15 mouse cellular contexts compared by ENCODE assay signal in genomic region chr1:60979843-60980235, GRCm38 (mm10). TPM values are rescaled to one million over a fixed set of nuclear protein-coding genes. Genes with fewer than 3 reads are reported as not detected.
"Had no signal": no experiment of that assay in that cellular context is flagged by ENCODE, and none has a peak within 500 bp of the region (broad histone marks: within the 10 kb centered on the region; RNA-seq: fewer than 3 reads in every experiment).

No protein-coding gene starts in this region.

- H3K4me2 ChIP-seq: neural tube, embryonic 13.5 days; neural tube, embryonic 15.5 days; stomach, embryonic 15.5 days had no signal

- H3K4me1 ChIP-seq: neural tube, embryonic 15.5 days; stomach, embryonic 15.5 days had no signal

- H3K4me3 ChIP-seq: neural tube, embryonic 13.5 days; neural tube, embryonic 15.5 days; stomach, embryonic 15.5 days had no signal

- H3K9me3 ChIP-seq: neural tube, embryonic 13.5 days; neural tube, embryonic 15.5 days; stomach, embryonic 15.5 days had no signal

- DNase-seq: right cerebral cortex, adult 18-20 months; right cerebral cortex, postnatal 14 days; right cerebral cortex, postnatal 25 days; right cerebral cortex, postnatal 4 days; spleen, adult 18-20 months; thymus, adult 18-20 months; thymus, adult 2 months; thymus, postnatal 14 days; thymus, postnatal 25 days; thymus, postnatal 36 days; thymus, postnatal 4 days had no signal

- H3K36me3 ChIP-seq: neural tube, embryonic 13.5 days; neural tube, embryonic 15.5 days; stomach, embryonic 15.5 days had no signal

- H3K9ac ChIP-seq: neural tube, embryonic 13.5 days; neural tube, embryonic 15.5 days; stomach, embryonic 15.5 days had no signal

- H3K27ac ChIP-seq: neural tube, embryonic 13.5 days; neural tube, embryonic 15.5 days; stomach, embryonic 15.5 days; stomach, postnatal 0 days had no signal

- H3K27me3 ChIP-seq: neural tube, embryonic 13.5 days; neural tube, embryonic 15.5 days; stomach, embryonic 15.5 days had no signal

RNA-seq across cellular contexts. Expression of gene Icos, which starts 2.1 kb away (rescaled TPM):
- polyA plus RNA-seq: neural tube, embryonic 13.5 days had no signal
